Mouse (Mus musculus) frontal cortex, postnatal 36 days (tissue): ENCODE data around the gene Hexa.

Source experiments
- DNase-seq, 2 experiments: peaks; one replicate each; pipeline ENCODE4 v3.0.0; 2022; ENCODE audit warnings: low spot score in 2 of 2

Gene Hexa

GRCm38 (mm10) chr9:59539441-59540137, at the start of gene Hexa, which contains the start of gene Tmem202:
TSS of gene Hexa (plus strand) at chr9:59539540.
TSS of gene Tmem202 (minus strand) at chr9:59539847.
- DNase-seq, result peak; percentile 78 to 84

GRCm38 (mm10) chr9:59508146-59508545, 31.2 kb upstream of the Hexa start:
- DNase-seq, result no peak

- no peak for DNase-seq
Measured at GRCm38 (mm10) chr9:59512381-59512780, 27.0 kb upstream of the Hexa start.

GRCm38 (mm10) chr9:59515069-59515468, 24.3 kb upstream of the Hexa start:
- no peak for DNase-seq

- DNase-seq, result no peak
Measured at GRCm38 (mm10) chr9:59517127-59517526, 22.2 kb upstream of the Hexa start.

GRCm38 (mm10) chr9:59518976-59519375, 20.4 kb upstream of the Hexa start:
- DNase-seq, result peak; percentile 51 to 56

- no peak for DNase-seq
Measured at GRCm38 (mm10) chr9:59519396-59519795, 19.9 kb upstream of the Hexa start.

GRCm38 (mm10) chr9:59522906-59523305, 16.4 kb upstream of the Hexa start:
- no peak for DNase-seq

- DNase-seq, result no peak
Measured at GRCm38 (mm10) chr9:59526727-59527126, 12.6 kb upstream of the Hexa start.

- DNase-seq, result no peak
Measured at GRCm38 (mm10) chr9:59527580-59527979, 11.8 kb upstream of the Hexa start.

GRCm38 (mm10) chr9:59528274-59528673, 11.1 kb upstream of the Hexa start:
- DNase-seq, result no peak

- DNase-seq, result no peak
Measured at GRCm38 (mm10) chr9:59531645-59532044, 7.7 kb upstream of the Hexa start.

GRCm38 (mm10) chr9:59533422-59533821, 5.9 kb upstream of the Hexa start:
- DNase-seq, result no peak

- no peak for DNase-seq
Measured at GRCm38 (mm10) chr9:59533889-59534288, 5.5 kb upstream of the Hexa start.

- no peak for DNase-seq
Measured at GRCm38 (mm10) chr9:59537651-59538050, 1.7 kb upstream of the Hexa start.

GRCm38 (mm10) chr9:59541617-59542016, 2.3 kb downstream of the Hexa start:
- no peak for DNase-seq

GRCm38 (mm10) chr9:59542766-59543324, 3.5 kb downstream of the Hexa start:
- DNase-seq, result no peak

- no peak for DNase-seq
Measured at GRCm38 (mm10) chr9:59544739-59545138, 5.4 kb downstream of the Hexa start.

GRCm38 (mm10) chr9:59547869-59548268, 8.5 kb downstream of the Hexa start:
- DNase-seq, result no peak

GRCm38 (mm10) chr9:59548961-59549487, 9.7 kb downstream of the Hexa start:
- DNase-seq, result no peak

GRCm38 (mm10) chr9:59550077-59550476, 10.7 kb downstream of the Hexa start:
- peak; percentile 23 to 26 for DNase-seq

GRCm38 (mm10) chr9:59551017-59551416, 11.7 kb downstream of the Hexa start:
- DNase-seq, result no peak

GRCm38 (mm10) chr9:59551620-59552031, 12.3 kb downstream of the Hexa start:
- peak; percentile 61 to 64 for DNase-seq
